Mouse (Mus musculus) forebrain, embryonic 14.5 days (tissue): ENCODE data around the gene Psmf1. TPM values are rescaled to one million over a fixed set of nuclear protein-coding genes. Genes with fewer than 3 reads are reported as not detected.

Source experiments
- ATAC-seq: fragments of 200-750 bp; cut with Nextera tagmentation; 2 replicates; pipeline ENCODE4 v1.8.0; 2017; ENCODE audit warnings: mild to moderate bottlenecking, moderate library complexity
- DNase-seq: peaks from one replicate; pipeline ENCODE4 v3.0.0-alpha.2; 2015; ENCODE audit warnings: low spot score
- H3K27ac ChIP-seq: fragments of 300-500 bp; sonication (generic); 2 replicates; pipeline ENCODE4 v1.5.1; 2014; ENCODE audit warnings: low read depth, mild to moderate bottlenecking, control low read depth, low read length, moderate library complexity
- H3K27me3 ChIP-seq: fragments of 300-500 bp; sonication (generic); replicated peaks from 2 replicates; pipeline ENCODE4 v1.6.1; 2014; ENCODE audit warnings: low read length, control low read depth, mixed read lengths; ENCODE audit not compliant: control insufficient read depth, insufficient read depth
- H3K36me3 ChIP-seq: fragments of 300-500 bp; sonication (generic); 2 replicates; pipeline ENCODE4 v1.6.1; 2014; ENCODE audit warnings: low read length, control low read depth; ENCODE audit not compliant: control insufficient read depth, insufficient read depth
- H3K4me1 ChIP-seq: fragments of 300-500 bp; sonication (generic); 2 replicates; pipeline ENCODE4 v1.6.1; 2014; ENCODE audit warnings: antibody characterized with exemption, low read length, control low read depth; ENCODE audit not compliant: control insufficient read depth, insufficient read depth
- H3K4me2 ChIP-seq: fragments of 300-500 bp; sonication (generic); 2 replicates; pipeline ENCODE4 v1.6.1; 2014; ENCODE audit warnings: mild to moderate bottlenecking, control low read depth, low read length
- H3K4me3 ChIP-seq: fragments of 300-500 bp; sonication (generic); 2 replicates; pipeline ENCODE4 v1.5.1; 2014; ENCODE audit warnings: low read depth, low read length, control low read depth
- H3K9ac ChIP-seq: fragments of 300-500 bp; sonication (generic); 2 replicates; pipeline ENCODE4 v1.6.1; 2014; ENCODE audit warnings: mild to moderate bottlenecking, low read length, control low read depth, moderate library complexity
- H3K9me3 ChIP-seq: fragments of 300-500 bp; sonication (generic); replicated peaks from 2 replicates; pipeline ENCODE4 v1.6.1; 2016; ENCODE audit warnings: low read length, control low read depth, mixed read lengths; ENCODE audit not compliant: control insufficient read depth
- WGBS: fragments of 180-500 bp; shearing (Covaris S2); extraction: QIAGEN DNeasy Blood & Tissue Kit; methylation state at CpG from one replicate; pipeline ENCODE4 v1.1.7; 2014; 5-methylcytosine and 5-hydroxymethylcytosine counted together
- polyA plus RNA-seq: library from polyadenylated mRNA; unstranded; fragments of >200 nt; fragmentation: Nextera tagmentation; extraction: Ambion mirVana; gene quantifications from 2 replicates; pipeline ENCODE4 v1.2.1, GENCODE M21; 2014

The Psmf1 gene
- polyA plus RNA-seq, 1 experiment from 2014 or later = 59.4 TPM

GRCm38 (mm10) chr2:151739505-151739904 lies 4.5 kb downstream of the Psmf1 start:
- Histone ChIP-seq H3K4me3 (no peak overlapping the region), H3K9me3 (no peaks in the 10 kb centered on the region), H3K27me3 (no peaks in the 10 kb centered on the region), H3K4me1 (peaks cover 18% of the 10 kb centered on the region), H3K4me2 (peak overlapping the region; percentile 90), H3K9ac (peak overlapping the region; percentile 84; the same call in 1 of the 2 replicates), H3K27ac (no peak overlapping the region), H3K36me3 (peaks cover 10% of the 10 kb centered on the region)
- 92% methylated on average over 7 of the region's 7 CpGs for WGBS
- ATAC-seq = no peak
- DNase-seq = no peak

GRCm38 (mm10) chr2:151739081-151739480 lies 4.9 kb downstream of the Psmf1 start:
- no peaks in the 10 kb centered on the region for H3K27me3 ChIP-seq
- H3K4me3 ChIP-seq = no peak overlapping the region
- H3K9me3 ChIP-seq = no peaks in the 10 kb centered on the region
- DNase-seq (no peak), ATAC-seq (no peak)
- H3K4me1 ChIP-seq = peaks cover 18% of the 10 kb centered on the region
- no peak overlapping the region for H3K4me2 ChIP-seq
- H3K9ac ChIP-seq = no peak overlapping the region
- no peak overlapping the region for H3K27ac ChIP-seq
- peaks cover 14% of the 10 kb centered on the region for H3K36me3 ChIP-seq
- 88% methylated on average over 3 of the region's 3 CpGs for WGBS

GRCm38 (mm10) chr2:151738460-151738859 lies 5.5 kb downstream of the Psmf1 start:
- DNase-seq (no peak), ATAC-seq (no peak)
- H3K9me3 ChIP-seq = no peaks in the 10 kb centered on the region
- no peak overlapping the region for H3K9ac ChIP-seq
- peaks cover 18% of the 10 kb centered on the region for H3K4me1 ChIP-seq
- H3K4me2 ChIP-seq = no peak overlapping the region
- no peak overlapping the region for H3K27ac ChIP-seq
- peaks cover 20% of the 10 kb centered on the region for H3K36me3 ChIP-seq
- 87% methylated on average over 4 of the region's 4 CpGs for WGBS
- H3K27me3 ChIP-seq = no peaks in the 10 kb centered on the region
- no peak overlapping the region for H3K4me3 ChIP-seq

GRCm38 (mm10) chr2:151735422-151735821 lies 8.6 kb downstream of the Psmf1 start:
- Histone ChIP-seq H3K4me2 (no peak overlapping the region), H3K27me3 (no peaks in the 10 kb centered on the region), H3K9ac (no peak overlapping the region), H3K36me3 (peaks cover 27% of the 10 kb centered on the region), H3K27ac (no peak overlapping the region), H3K9me3 (no peaks in the 10 kb centered on the region), H3K4me3 (no peak overlapping the region), H3K4me1 (peaks cover 12% of the 10 kb centered on the region)
- DNase-seq = no peak
- ATAC-seq = no peak
- WGBS = 91% methylated on average over 6 of the region's 6 CpGs

GRCm38 (mm10) chr2:151733151-151733865 lies 10.7 kb downstream of the Psmf1 start:
- 84% methylated on average over 8 of the region's 8 CpGs for WGBS
- H3K27ac ChIP-seq = no peak overlapping the region
- H3K4me1 ChIP-seq = no peaks in the 10 kb centered on the region
- H3K36me3 ChIP-seq = peaks cover 48% of the 10 kb centered on the region
- no peak overlapping the region for H3K4me3 ChIP-seq
- H3K4me2 ChIP-seq = no peak overlapping the region
- H3K9me3 ChIP-seq = no peaks in the 10 kb centered on the region
- ATAC-seq (no peak), DNase-seq (no peak)
- no peak overlapping the region for H3K9ac ChIP-seq
- H3K27me3 ChIP-seq = no peaks in the 10 kb centered on the region

GRCm38 (mm10) chr2:151724094-151724493 lies 19.9 kb downstream of the Psmf1 start:
- Histone ChIP-seq H3K36me3 (peaks cover 81% of the 10 kb centered on the region), H3K4me3 (no peak overlapping the region), H3K9ac (no peak overlapping the region), H3K27me3 (no peaks in the 10 kb centered on the region), H3K9me3 (peaks cover 4% of the 10 kb centered on the region; the same call in 1 of the 2 replicates), H3K4me1 (no peaks in the 10 kb centered on the region), H3K4me2 (no peak overlapping the region), H3K27ac (no peak overlapping the region)
- no peak for DNase-seq
- no peak for ATAC-seq
- WGBS = 84% methylated on average over 2 of the region's 2 CpGs

GRCm38 (mm10) chr2:151716318-151717055 lies 27.5 kb downstream of the Psmf1 start:
- ATAC-seq (no peak), DNase-seq (no peak)
- H3K4me2 ChIP-seq = no peak overlapping the region
- H3K4me1 ChIP-seq = no peaks in the 10 kb centered on the region
- no peaks in the 10 kb centered on the region for H3K27me3 ChIP-seq
- H3K4me3 ChIP-seq = no peak overlapping the region
- H3K36me3 ChIP-seq = peaks cover 70% of the 10 kb centered on the region
- H3K27ac ChIP-seq = no peak overlapping the region
- H3K9ac ChIP-seq = no peak overlapping the region
- no peaks in the 10 kb centered on the region for H3K9me3 ChIP-seq
- 96% methylated on average over 2 of the region's 2 CpGs for WGBS

GRCm38 (mm10) chr2:151715526-151715925 lies 28.5 kb downstream of the Psmf1 start:
- Histone ChIP-seq H3K9me3 (no peaks in the 10 kb centered on the region), H3K27me3 (no peaks in the 10 kb centered on the region), H3K4me3 (no peak overlapping the region), H3K9ac (no peak overlapping the region), H3K4me1 (no peaks in the 10 kb centered on the region), H3K36me3 (peaks cover 65% of the 10 kb centered on the region), H3K4me2 (no peak overlapping the region), H3K27ac (no peak overlapping the region)
- WGBS = 95% methylated on average over 4 of the region's 4 CpGs
- ATAC-seq = no peak
- no peak for DNase-seq

- no peaks in the 10 kb centered on the region for H3K27me3 ChIP-seq
- ATAC-seq = no peak
- WGBS = 37% methylated on average over 3 of the region's 3 CpGs
- no peak overlapping the region for H3K27ac ChIP-seq
- H3K4me2 ChIP-seq = no peak overlapping the region
- H3K4me1 ChIP-seq = no peaks in the 10 kb centered on the region
- no peaks in the 10 kb centered on the region for H3K9me3 ChIP-seq
- H3K36me3 ChIP-seq = peaks cover 46% of the 10 kb centered on the region
- no peak overlapping the region for H3K4me3 ChIP-seq
- DNase-seq = no peak
- no peak overlapping the region for H3K9ac ChIP-seq
Measured at GRCm38 (mm10) chr2:151712647-151713046, 31.3 kb downstream of the Psmf1 start.
